Mouse (Mus musculus) kidney, adult 2 months (tissue): ENCODE results near the gene Ajuba.

ENCODE experiments used
- CTCF ChIP-seq: fragments of 200-500 bp; conservative IDR thresholded peaks from 2 replicates; pipeline ENCODE4 v1.5.1; 2011; ENCODE audit warnings: low read depth, mild to moderate bottlenecking, control low read depth, low read length, moderate library complexity, mixed read lengths; ENCODE audit not compliant: insufficient read depth, insufficient read length
- POLR2A ChIP-seq: fragments of 200-500 bp; IDR thresholded peaks from one replicate; pipeline ENCODE4 v1.6.1; 2011; ENCODE audit warnings: low read depth, low read length, control low read depth

DNA sequence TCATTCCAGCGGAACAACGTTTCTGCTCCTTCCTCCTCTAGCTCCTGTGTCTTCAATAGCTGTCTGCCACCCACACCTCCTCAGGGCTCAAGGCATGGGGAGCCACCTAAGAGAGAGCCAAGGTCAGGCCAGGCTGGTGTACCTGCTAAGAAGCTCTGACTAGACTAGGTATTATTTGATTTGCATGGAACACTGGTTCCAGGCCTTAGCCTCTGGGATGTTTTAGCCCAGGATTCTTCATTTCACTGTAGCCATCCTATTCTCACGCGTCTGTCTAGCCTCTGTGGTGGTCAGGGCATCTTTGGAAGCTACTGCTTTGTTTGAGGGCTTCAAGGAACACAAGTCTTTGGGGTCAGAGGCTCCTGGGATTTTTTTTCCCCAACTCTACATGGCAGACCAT, 5.2 kb downstream of the Ajuba start:
- TF ChIP-seq CTCF (no peak), POLR2A (no peak)
